Mouse (Mus musculus) small intestine, adult 2 months (tissue): ENCODE measurements at regions not wholly inside any gene's neighbourhood (a gene's known extent, or its start where the extent isn't known, plus 50 kb on each side); places are given as distances from the start of the nearest gene placed in this dataset.

Experiments
- CTCF ChIP-seq: fragments of 200-500 bp; IDR thresholded peaks from 2 replicates; pipeline ENCODE4 v1.5.1; 2012; ENCODE audit warnings: low read depth, mild to moderate bottlenecking, control low read depth, inconsistent platforms, low read length, moderate library complexity, mixed read lengths; ENCODE audit not compliant: insufficient replicate concordance, insufficient read length; ENCODE audit errors: extremely low read depth
- POLR2A ChIP-seq: fragments of 200-500 bp; IDR thresholded peaks from 2 replicates; pipeline ENCODE4 v1.6.1; 2012; ENCODE audit warnings: low read depth, mild to moderate bottlenecking, control low read depth, inconsistent platforms, low read length, moderate library complexity

DNA sequence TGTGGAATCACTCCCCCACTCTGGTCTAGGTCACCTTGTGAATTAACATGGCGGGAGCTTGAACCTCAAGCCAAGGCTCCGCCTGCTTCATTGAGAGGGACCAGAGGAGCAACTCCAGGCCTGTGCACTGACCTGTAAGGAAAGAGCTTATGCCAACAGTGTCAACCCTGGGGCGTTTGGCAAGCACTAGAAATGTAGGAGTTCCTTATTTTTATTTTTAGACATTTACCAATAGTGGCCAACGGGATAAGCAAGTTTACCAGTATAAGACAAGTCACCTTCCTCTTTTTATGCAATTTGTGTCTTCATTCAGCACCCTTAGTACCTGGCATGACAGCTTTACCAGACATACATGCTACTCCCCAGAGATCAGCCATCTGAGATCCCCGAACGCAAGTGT is 89.1 kb upstream of the Gpc1 start:
- TF ChIP-seq CTCF (no peak), POLR2A (no peak)
